Mouse (Mus musculus): ENCODE measurements around the gene Olfr1256.

Olfr1256 gene

DNA sequence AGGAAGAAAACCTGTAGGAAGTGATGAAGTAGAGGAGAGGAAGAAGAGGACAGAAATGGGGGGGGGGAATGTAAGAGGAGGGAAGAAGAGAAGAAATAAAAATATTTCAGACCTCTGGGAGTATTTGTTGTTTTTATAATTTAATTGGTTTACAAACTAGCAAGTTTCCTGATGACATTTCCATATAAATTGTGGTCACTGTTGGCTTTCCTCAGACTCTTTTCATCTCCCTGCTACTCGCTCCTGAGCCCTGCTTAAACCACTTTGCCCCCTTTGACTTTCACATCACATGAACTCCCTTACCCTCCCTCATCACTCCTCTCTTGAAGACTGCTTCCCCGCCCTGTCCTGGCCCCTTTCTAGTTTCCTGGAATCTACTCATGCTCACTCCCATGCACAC is at the start of gene Olfr1256:
TSS of gene Olfr1256 (minus strand) at position 101 of the 400 bp plus-strand sequence.
- no peak for DNase-seq (ENCODE audit: low spot score)

DNA sequence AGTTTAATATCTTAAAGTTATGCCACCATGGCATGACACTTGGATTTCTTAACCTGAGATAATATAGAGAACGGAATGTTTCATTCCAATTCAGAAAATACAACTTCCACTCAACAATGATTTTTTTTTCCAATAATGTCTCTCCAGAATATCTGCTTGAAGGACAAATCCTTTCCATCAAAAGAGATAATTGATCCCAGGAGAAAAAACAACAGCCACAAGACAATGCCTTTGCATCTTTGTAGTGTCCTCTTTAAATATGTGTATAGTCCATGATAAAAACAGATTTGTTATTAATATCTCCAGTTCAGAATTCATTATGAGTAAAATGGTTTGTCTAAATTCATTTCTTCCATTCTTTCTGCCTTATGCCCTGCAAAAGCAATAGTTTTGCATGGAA is 36.8 kb upstream of the Olfr1256 start, which contains the start of gene Olfr1257:
TSS of gene Olfr1257 (plus strand) at position 301 of the 400 bp plus-strand sequence.
- DNase-seq (ENCODE audit: low spot score): no peak

DNA sequence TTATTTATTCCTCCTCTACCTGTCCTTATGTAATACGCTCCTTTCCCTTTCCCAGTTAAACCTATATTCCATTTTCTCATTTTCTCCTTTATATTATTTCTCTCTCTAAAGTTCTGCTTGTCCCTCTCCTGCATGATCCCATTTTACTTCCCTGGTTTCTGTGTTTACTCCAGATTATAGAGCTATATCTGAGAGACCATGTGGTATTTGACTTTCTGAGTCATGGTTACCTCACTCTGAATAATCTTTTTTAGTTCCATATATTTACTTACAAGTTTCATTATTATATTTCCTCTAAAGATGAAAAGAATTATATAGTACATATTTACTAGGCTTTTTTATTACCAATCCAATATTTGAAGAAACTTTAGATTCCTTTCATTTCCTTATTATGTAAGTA is 7.9 kb upstream of the Olfr1256 start:
- DNase-seq (ENCODE audit: low spot score): no peak

DNA sequence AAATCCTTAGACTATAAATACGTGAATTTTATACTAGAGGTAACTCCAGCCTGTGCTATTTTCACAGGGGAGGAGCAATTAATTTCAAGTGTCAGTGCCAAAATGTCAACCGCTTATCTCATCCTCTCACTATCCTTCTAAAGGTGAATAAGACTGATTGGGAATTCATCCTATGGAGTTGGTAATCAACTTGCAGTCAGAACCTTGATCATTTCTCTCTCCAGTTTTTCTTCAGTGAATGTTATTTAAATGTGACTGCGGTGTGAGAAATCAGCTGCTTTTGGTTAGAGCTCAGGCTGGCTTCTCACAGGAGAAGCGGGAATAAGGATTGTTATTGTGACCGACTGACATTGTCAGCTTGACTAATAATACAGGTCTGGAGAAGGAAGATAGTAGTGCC is 6.8 kb upstream of the Olfr1256 start, which contains the start of gene Olfr48:
TSS of gene Olfr48 (minus strand) at position 101 of the 400 bp plus-strand sequence.
- no peak for DNase-seq (ENCODE audit: low spot score)

DNA sequence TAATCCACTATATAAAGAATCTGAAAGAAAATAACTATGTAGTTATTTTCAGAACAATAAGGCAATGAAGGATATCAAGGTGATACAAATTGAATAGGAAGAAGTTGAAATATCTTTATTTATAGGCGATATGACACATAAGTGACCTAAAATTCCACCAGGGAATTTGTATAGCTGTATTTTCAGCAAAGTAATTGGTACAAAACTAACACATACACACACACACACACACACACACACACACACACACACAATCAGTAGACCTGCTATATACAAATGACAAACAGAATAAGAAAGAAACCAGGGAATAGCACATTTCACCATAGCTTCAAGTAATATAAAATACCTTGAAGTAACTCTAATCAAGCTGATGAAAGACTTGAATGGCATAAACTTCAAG is 21.1 kb downstream of the Olfr1256 start:
- no peak for DNase-seq (ENCODE audit: low spot score)

DNA sequence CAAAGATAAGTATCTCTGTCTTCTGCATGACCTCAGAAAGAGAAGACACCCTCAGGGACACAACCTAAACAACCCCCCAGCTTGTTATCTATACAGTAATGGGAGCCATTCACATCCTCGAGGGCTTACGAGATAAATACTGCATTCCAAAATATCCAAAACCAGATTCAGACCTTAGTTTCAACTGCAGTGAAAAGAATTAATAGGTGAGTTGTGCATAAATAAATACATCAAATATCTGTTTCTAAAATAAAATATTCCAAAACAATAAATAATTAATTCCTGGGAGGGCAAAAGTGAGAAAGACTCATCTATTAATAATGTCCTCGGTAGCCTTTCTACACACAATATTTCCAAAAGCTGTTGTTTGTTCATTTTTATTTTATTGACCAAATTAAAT is 29.6 kb downstream of the Olfr1256 start, which contains the start of gene Olfr1255:
TSS of gene Olfr1255 (plus strand) at position 301 of the 400 bp plus-strand sequence.
- DNase-seq (ENCODE audit: low spot score): no peak

DNA sequence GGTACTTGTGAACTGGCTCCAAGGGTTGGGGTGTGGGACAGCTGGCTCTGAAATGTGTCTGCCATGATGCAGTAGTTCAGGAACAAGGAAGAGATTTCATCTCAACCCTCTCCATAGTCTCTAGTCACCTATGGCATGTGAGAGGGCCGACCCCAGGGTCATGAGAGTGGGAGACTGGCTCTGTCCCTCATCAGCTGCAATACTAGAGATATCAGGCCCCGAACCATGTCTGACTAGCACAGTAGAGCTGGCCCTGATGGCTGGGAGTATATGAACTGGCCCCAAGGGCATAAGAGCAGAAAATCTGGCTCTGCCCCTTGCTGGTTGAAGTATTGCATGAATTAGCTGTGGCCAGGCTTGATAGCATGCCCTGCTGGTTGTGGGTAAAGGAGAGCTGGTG is 30.6 kb downstream of the Olfr1256 start:
- no peak for DNase-seq (ENCODE audit: low spot score)

DNA sequence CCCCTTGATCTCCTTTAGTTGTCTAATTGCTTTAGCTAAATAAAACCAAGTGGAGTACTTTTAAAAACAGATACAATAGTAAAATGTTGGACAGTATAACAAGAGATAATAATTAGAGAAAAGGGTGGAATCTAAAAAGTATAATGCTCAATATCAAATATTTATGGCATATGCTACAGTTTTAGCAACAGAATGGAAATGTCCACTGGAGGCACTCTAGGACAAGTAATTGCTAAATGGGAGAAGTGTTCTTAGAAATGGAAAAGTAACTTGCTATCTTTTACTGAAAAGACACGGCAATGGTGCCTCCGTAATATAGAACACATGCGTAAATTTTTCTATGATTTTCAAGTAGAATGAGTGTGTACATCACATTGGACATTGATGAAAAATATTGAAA is 41.8 kb downstream of the Olfr1256 start:
- DNase-seq (ENCODE audit: low spot score): no peak

DNA sequence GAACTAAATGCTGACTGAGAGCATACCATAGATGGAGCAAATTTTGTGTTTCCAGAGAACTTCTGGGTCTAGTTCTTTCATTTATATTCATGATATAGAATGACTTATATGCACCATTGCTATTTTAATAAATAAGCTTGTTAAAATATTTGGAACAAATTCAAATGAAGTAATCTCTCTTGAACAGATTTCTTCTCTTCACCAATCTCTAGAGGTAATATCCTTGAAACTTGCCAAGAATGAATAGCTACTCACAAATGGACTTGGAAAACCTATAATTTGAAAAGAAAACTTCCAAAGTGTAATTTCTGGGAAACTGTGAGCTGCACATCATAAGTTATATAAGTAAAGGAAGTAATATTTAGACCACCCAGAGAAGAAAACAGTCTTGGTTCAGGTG is 47.8 kb downstream of the Olfr1256 start, which contains the start of gene Olfr1254:
TSS of gene Olfr1254 (minus strand) at position 101 of the 400 bp plus-strand sequence.
- no peak for DNase-seq (ENCODE audit: low spot score)
